8 mouse cellular contexts compared by ENCODE assay signal in genomic region chr11:6187878-6188277, GRCm38 (mm10). TPM values are rescaled to one million over a fixed set of nuclear protein-coding genes. Genes with fewer than 3 reads are reported as not detected.
A peak's percentile ranks its signal among the peaks of the same experiment; 100 is the strongest.
DNase-seq lines count a peak whose midpoint lies in the region; ATAC-seq and TF ChIP-seq lines count a peak whose summit lies in the region.

No protein-coding gene starts in this region.

- DNase-seq in 3134 (ENCODE audit: extremely low read depth, insufficient read length, low spot score), result peak; percentile 76
- peak; percentile 79 for DNase-seq in adrenal gland, adult 8-10 months
- peak; percentile 75 for DNase-seq in embryo, embryonic 11.5 days (ENCODE audit: low read depth, low spot score)
- DNase-seq in kidney, adult 11 months, result peak; percentile 85
- peak; percentile 90 to 94 for DNase-seq in left cerebral cortex, postnatal 36 days (ENCODE audit: low spot score in 2 of 2)
- DNase-seq in midbrain, postnatal 0 days (ENCODE audit: low spot score), result peak; percentile 96
- DNase-seq in spleen, postnatal 14 days (ENCODE audit: low spot score in 2 of 2), result peak; percentile 54 to 71

- H3K9me3 ChIP-seq in midbrain, postnatal 0 days (ENCODE audit: low read length), result no peaks in the 10 kb centered on the region

- intact Hi-C loops in left cerebral cortex, postnatal 36 days (cut with DNase I), result loop anchor here (2.0 kb wide), 1 partner anchor 191 kb away; no protein-coding TSS in a partner anchor

- H3K4me3 ChIP-seq in midbrain, postnatal 0 days (ENCODE audit: low read depth, low read length), result no peak overlapping the region

- H3K4me1 ChIP-seq in midbrain, postnatal 0 days (ENCODE audit: insufficient read depth, low read length), result peaks cover 9% of the 10 kb centered on the region; the same call in 1 of the 2 replicates

- H3K36me3 ChIP-seq in midbrain, postnatal 0 days (ENCODE audit: insufficient read depth, low read length), result no peaks in the 10 kb centered on the region

- no peak overlapping the region for H3K9ac ChIP-seq in midbrain, postnatal 0 days (replicated peaks; ENCODE audit: low read length, poor library complexity, severe bottlenecking)

- no peak overlapping the region for H3K27ac ChIP-seq in midbrain, postnatal 0 days (ENCODE audit: low read depth, low read length)

- no peaks in the 10 kb centered on the region for H3K27me3 ChIP-seq in midbrain, postnatal 0 days (ENCODE audit: insufficient read depth, low read length)

- ATAC-seq in granulocyte monocyte progenitor cell, adult 5-6 weeks (replicated peaks; ENCODE audit: poor library complexity, severe bottlenecking), result peak; percentile 90
- ATAC-seq in midbrain, postnatal 0 days (ENCODE audit: low FRiP score), result peak; percentile 71; the same call in 1 of the 2 replicates

- peak; percentile 100 for TF ChIP-seq CTCF in midbrain, postnatal 0 days (IDR thresholded peaks at IDR 0.05)

- H3K4me2 ChIP-seq in midbrain, postnatal 0 days (ENCODE audit: low read depth, low read length, poor library complexity, severe bottlenecking), result no peak overlapping the region

- 6% methylated on average over 2 of the region's 2 CpGs for WGBS in midbrain, postnatal 0 days

RNA-seq across cellular contexts. Expression of gene A730071L15Rik, which starts 12.0 kb away (rescaled TPM):
- under 1 TPM in 2 of 4 experiments, not detected in 2; 0.17 to 0.30 TPM for total RNA-seq in adrenal gland, adult 8-10 months (2022)
- total RNA-seq in granulocyte monocyte progenitor cell, adult 5-6 weeks (2014; fragmentation: Nextera tagmentation), result not detected in 2 replicates
- 1.3 TPM in 1 of 2 replicates, not detected in the other for total RNA-seq in granulocyte monocyte progenitor cell, adult 5-6 weeks (2017)
- under 1 TPM in 1 of 2 experiments, not detected in 1; 0.25 TPM for total RNA-seq in left cerebral cortex, postnatal 36 days (2021)
- 0.11 and 0.42 TPM in 2 replicates for total RNA-seq in midbrain, postnatal 0 days (2014; rRNA removed)
- 0.23 and 0.33 TPM in 2 replicates for polyA plus RNA-seq in midbrain, postnatal 0 days (2015; fragmentation: Nextera tagmentation; extraction: Ambion mirVana)

RNA-seq across cellular contexts. Expression of gene Nudcd3, which starts 12.3 kb away (rescaled TPM):
- 10 to 100 TPM; 69.6 to 92.4 (median 82.8) TPM for total RNA-seq in adrenal gland, adult 8-10 months (2022)
- total RNA-seq in granulocyte monocyte progenitor cell, adult 5-6 weeks (2014; fragmentation: Nextera tagmentation), result 27.0 and 29.7 TPM in 2 replicates
- 27.0 and 35.4 TPM in 2 replicates for total RNA-seq in granulocyte monocyte progenitor cell, adult 5-6 weeks (2017)
- total RNA-seq in left cerebral cortex, postnatal 36 days (2021), result 100 to 1,000 TPM; 120 to 133 TPM
- 68.1 and 69.5 TPM in 2 replicates for total RNA-seq in midbrain, postnatal 0 days (2014; rRNA removed)
- 70.7 and 75.6 TPM in 2 replicates for polyA plus RNA-seq in midbrain, postnatal 0 days (2015; fragmentation: Nextera tagmentation; extraction: Ambion mirVana)

RNA-seq across cellular contexts. Expression of gene Npc1l1, which starts 42.1 kb away (rescaled TPM):
- under 1 TPM in 2 of 4 experiments, not detected in 2; 0.13 to 0.15 TPM for total RNA-seq in adrenal gland, adult 8-10 months (2022)
- not detected in 2 replicates for total RNA-seq in granulocyte monocyte progenitor cell, adult 5-6 weeks (2014; fragmentation: Nextera tagmentation)
- total RNA-seq in granulocyte monocyte progenitor cell, adult 5-6 weeks (2017), result not detected in 2 replicates
- total RNA-seq in left cerebral cortex, postnatal 36 days (2021), result 1 to 10 TPM in 1 of 2 experiments, under 1 TPM in 1; 0.72 to 1.2 TPM
- total RNA-seq in midbrain, postnatal 0 days (2014; rRNA removed), result 0.05 TPM in 1 of 2 replicates, not detected in the other
- 0.09 and 0.11 TPM in 2 replicates for polyA plus RNA-seq in midbrain, postnatal 0 days (2015; fragmentation: Nextera tagmentation; extraction: Ambion mirVana)
